8 mouse cellular contexts compared by ENCODE assay signal in genomic region chr2:180692630-180693029, GRCm38 (mm10). TPM values are rescaled to one million over a fixed set of nuclear protein-coding genes. Genes with fewer than 3 reads are reported as not detected.
DNase-seq lines count a peak whose midpoint lies in the region; ATAC-seq and TF ChIP-seq lines count a peak whose summit lies in the region.

No protein-coding gene starts in this region.

- WGBS in heart, embryonic 11.5 days (ENCODE audit: insufficient replicate concordance): 0% methylated on average over 1 of the region's 1 CpGs
- WGBS in thymus, adult 2 months: 3% methylated on average over 1 of the region's 1 CpGs

- no peak overlapping the region for H3K27ac ChIP-seq in heart, embryonic 11.5 days (ENCODE audit: low read depth, low read length)
- no peak overlapping the region for H3K27ac ChIP-seq in thymus, adult 2 months (ENCODE audit: control insufficient read depth, insufficient read depth, low read length)

- peaks cover 26% of the 10 kb centered on the region for H3K36me3 ChIP-seq in heart, embryonic 11.5 days (ENCODE audit: control insufficient read depth, insufficient read depth, low read length)
- H3K36me3 ChIP-seq in thymus, adult 2 months (ENCODE audit: control insufficient read depth, insufficient read depth, low read length): peaks cover 30% of the 10 kb centered on the region

- no peak for ATAC-seq in heart, embryonic 11.5 days (replicated peaks; ENCODE audit: insufficient number of reproducible peaks, low FRiP score, low TSS enrichment)

- H3K4me2 ChIP-seq in heart, embryonic 11.5 days: peak overlapping the region; percentile 35

- no peak overlapping the region for H3K4me3 ChIP-seq in heart, embryonic 11.5 days (ENCODE audit: low read depth, low read length)
- H3K4me3 ChIP-seq in thymus, adult 2 months (ENCODE audit: control insufficient read depth, insufficient read depth, low read length): no peak overlapping the region

- no peak for TF ChIP-seq CTCF in thymus, adult 2 months (IDR thresholded peaks at IDR 0.05; ENCODE audit: borderline replicate concordance, control insufficient read depth, extremely low read depth, insufficient read depth, low read length, poor library complexity)

- H3K4me1 ChIP-seq in heart, embryonic 11.5 days (ENCODE audit: control insufficient read depth, insufficient read depth, low read length): peaks cover 3% of the 10 kb centered on the region
- H3K4me1 ChIP-seq in thymus, adult 2 months (replicated peaks; ENCODE audit: control insufficient read depth, insufficient read depth, low read length): peaks cover 8% of the 10 kb centered on the region

- TF ChIP-seq POLR2A in thymus, adult 2 months (IDR thresholded peaks at IDR 0.05; ENCODE audit: control insufficient read depth, extremely low read depth, insufficient read depth, low read length, poor library complexity): no peak

- peak; percentile 33 to 37 for DNase-seq in kidney, postnatal 4 days
- DNase-seq in kidney, adult 9 months: no peak
- peak; percentile 29 for DNase-seq in brain, adult 2 months (ENCODE audit: low read depth, low spot score)
- peak; percentile 30 for DNase-seq in lung, postnatal 14 days
- no peak for DNase-seq in thymus, adult 2 months
- DNase-seq in cerebellum, adult 8-10 months: no peak
- no peak for DNase-seq in urinary bladder, postnatal 10 days (ENCODE audit: low spot score)

- H3K9me3 ChIP-seq in heart, embryonic 11.5 days (replicated peaks; ENCODE audit: control insufficient read depth, low read length): no peaks in the 10 kb centered on the region

- H3K27me3 ChIP-seq in heart, embryonic 11.5 days (ENCODE audit: control insufficient read depth, insufficient read depth, low read length): no peaks in the 10 kb centered on the region
- no peaks in the 10 kb centered on the region for H3K27me3 ChIP-seq in thymus, adult 2 months (ENCODE audit: control insufficient read depth, insufficient read depth, low read length)

- no peak overlapping the region for H3K9ac ChIP-seq in heart, embryonic 11.5 days (ENCODE audit: low read depth, low read length)

RNA-seq across cellular contexts. Expression of gene Dido1, which starts 17.2 kb away (rescaled TPM):
- polyA plus RNA-seq in heart, embryonic 11.5 days (2014; fragmentation: Nextera tagmentation; extraction: Ambion mirVana): 20.8 and 21.3 TPM in 2 replicates
- polyA plus RNA-seq in thymus, adult 2 months (2012; rRNA removed): 40.7 and 42.2 TPM in 2 replicates

RNA-seq across cellular contexts. Expression of gene Gid8, which starts 17.3 kb away (rescaled TPM):
- polyA plus RNA-seq in heart, embryonic 11.5 days (2014; fragmentation: Nextera tagmentation; extraction: Ambion mirVana): 52.9 and 54.2 TPM in 2 replicates
- 34.9 and 35.5 TPM in 2 replicates for polyA plus RNA-seq in thymus, adult 2 months (2012; rRNA removed)

RNA-seq across cellular contexts. Expression of gene Slc17a9, which starts 32.4 kb away (rescaled TPM):
- polyA plus RNA-seq in heart, embryonic 11.5 days (2014; fragmentation: Nextera tagmentation; extraction: Ambion mirVana): 0.41 and 0.96 TPM in 2 replicates
- polyA plus RNA-seq in thymus, adult 2 months (2012; rRNA removed): 24.9 and 26.4 TPM in 2 replicates

RNA-seq across cellular contexts. Expression of gene Tcfl5, which starts 50.1 kb away (rescaled TPM):
- 0.07 and 0.32 TPM in 2 replicates for polyA plus RNA-seq in heart, embryonic 11.5 days (2014; fragmentation: Nextera tagmentation; extraction: Ambion mirVana)
- 0.09 TPM in 1 of 2 replicates, not detected in the other for polyA plus RNA-seq in thymus, adult 2 months (2012; rRNA removed)

Comparison
In these comparisons a context has a peak if more than half of its experiments do, and no peak if none do; other contexts are left out.
1. DNase-seq: peak in kidney, postnatal 4 days (2 of 2), brain, adult 2 months (single experiment) and lung, postnatal 14 days (single experiment); none in kidney, adult 9 months (single experiment), thymus, adult 2 months (single experiment), cerebellum, adult 8-10 months (single experiment) and urinary bladder, postnatal 10 days (single experiment).
2. RNA of gene Slc17a9, which starts 32.4 kb away (polyA plus RNA-seq): 24.9 to 26.4 TPM in thymus, adult 2 months; 0.41 to 0.96 TPM in heart, embryonic 11.5 days; every median in the first group is over 10 times any median in the second.